In the genomic region with DNA sequence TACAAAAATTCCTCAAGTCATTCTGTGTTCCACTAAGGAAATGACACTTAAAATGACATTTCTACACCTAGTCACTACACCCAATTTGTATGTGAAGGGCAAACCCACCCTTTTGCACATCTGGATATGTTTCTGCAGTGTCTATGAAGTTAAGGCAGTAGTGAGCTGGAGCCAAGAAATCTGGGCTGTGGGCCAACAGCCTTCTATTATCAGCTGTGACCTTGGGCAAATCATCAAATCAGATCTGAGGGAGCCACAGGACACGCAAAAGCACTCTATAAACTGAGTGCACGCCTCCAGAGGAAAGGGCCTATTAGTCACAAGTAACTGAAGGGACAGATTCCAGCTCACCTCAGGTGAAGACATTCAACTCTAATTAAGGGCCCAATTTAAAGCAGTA, we compare ENCODE assay signal across 9 mouse cellular contexts. TPM values are rescaled to one million over a fixed set of nuclear protein-coding genes. Genes with fewer than 3 reads are reported as not detected.
DNase-seq lines count a peak whose midpoint lies in the region; ATAC-seq and TF ChIP-seq lines count a peak whose summit lies in the region.
"Had no signal": no experiment of that assay in that cellular context is flagged by ENCODE, and none has a peak within 500 bp of the region (broad histone marks: within the 10 kb centered on the region; RNA-seq: fewer than 3 reads in every experiment).

No protein-coding gene starts in this region.

- WGBS in embryonic facial prominence, embryonic 12.5 days = 16% methylated on average over 2 of the region's 2 CpGs
- 12% methylated on average over 2 of the region's 2 CpGs for WGBS in limb, embryonic 14.5 days
- WGBS in stomach, embryonic 15.5 days = 12% methylated on average over 2 of the region's 2 CpGs

- H3K27me3 ChIP-seq in embryonic facial prominence, embryonic 12.5 days = no peaks in the 10 kb centered on the region
- no peaks in the 10 kb centered on the region for H3K27me3 ChIP-seq in limb, embryonic 14.5 days (ENCODE audit: control insufficient read depth, insufficient read depth, low read length)
- H3K27me3 ChIP-seq in stomach, embryonic 15.5 days (replicated peaks) = no peaks in the 10 kb centered on the region

- H3K4me1 ChIP-seq in embryonic facial prominence, embryonic 12.5 days = peaks cover 33% of the 10 kb centered on the region
- peaks cover 26% of the 10 kb centered on the region for H3K4me1 ChIP-seq in limb, embryonic 14.5 days (ENCODE audit: control insufficient read depth, insufficient read depth, low read length)
- peaks cover 22% of the 10 kb centered on the region for H3K4me1 ChIP-seq in stomach, embryonic 15.5 days

- no peak overlapping the region for H3K27ac ChIP-seq in embryonic facial prominence, embryonic 12.5 days
- H3K27ac ChIP-seq in limb, embryonic 14.5 days (replicated peaks; ENCODE audit: low read depth, low read length) = no peak overlapping the region
- H3K27ac ChIP-seq in stomach, embryonic 15.5 days = no peak overlapping the region; the same call in 1 of the 2 replicates

- H3K4me2 ChIP-seq in embryonic facial prominence, embryonic 12.5 days (replicated peaks) = peak overlapping the region; percentile 71
- H3K4me2 ChIP-seq in limb, embryonic 14.5 days (replicated peaks; ENCODE audit: low read depth, low read length, severe bottlenecking) = peak overlapping the region; percentile 82
- H3K4me2 ChIP-seq in stomach, embryonic 15.5 days = peak overlapping the region; percentile 85; the same call in 1 of the 2 replicates

- no peaks in the 10 kb centered on the region for H3K9me3 ChIP-seq in embryonic facial prominence, embryonic 12.5 days
- no peaks in the 10 kb centered on the region for H3K9me3 ChIP-seq in limb, embryonic 14.5 days (ENCODE audit: control insufficient read depth, low read length)
- H3K9me3 ChIP-seq in stomach, embryonic 15.5 days = no peaks in the 10 kb centered on the region

- H3K4me3 ChIP-seq in embryonic facial prominence, embryonic 12.5 days = 0 out of 2 replicates have a peak overlapping the region, but pooled peaks have one; percentile 82
- H3K4me3 ChIP-seq in limb, embryonic 14.5 days (replicated peaks; ENCODE audit: low read length) = peak overlapping the region; percentile 81
- H3K4me3 ChIP-seq in stomach, embryonic 15.5 days (replicated peaks) = no peak overlapping the region
- H3K4me3 ChIP-seq: erythroblast, embryonic 14.5 days had no signal

- intact Hi-C loops in left cerebral cortex, postnatal 4 days (cut with DNase I) = no loop called here
- intact Hi-C loops in left cerebral cortex, postnatal 25 days (cut with DNase I) = no loop called here
- intact Hi-C loops in heart, postnatal 36 days (cut with DNase I) = loop anchor here (5.0 to 10.0 kb wide), 2 partner anchors 125 to 688 kb away; no protein-coding TSS in a partner anchor

- H3K9ac ChIP-seq in embryonic facial prominence, embryonic 12.5 days = no peak overlapping the region
- H3K9ac ChIP-seq in limb, embryonic 14.5 days (ENCODE audit: low read depth, low read length, severe bottlenecking) = no peak overlapping the region
- H3K9ac ChIP-seq in stomach, embryonic 15.5 days = no peak overlapping the region

- H3K36me3 ChIP-seq in embryonic facial prominence, embryonic 12.5 days = peaks cover 42% of the 10 kb centered on the region
- peaks cover 46% of the 10 kb centered on the region for H3K36me3 ChIP-seq in limb, embryonic 14.5 days (ENCODE audit: control insufficient read depth, insufficient read depth, low read length)
- H3K36me3 ChIP-seq in stomach, embryonic 15.5 days = peaks cover 24% of the 10 kb centered on the region

- no peak for ATAC-seq in embryonic facial prominence, embryonic 12.5 days (ENCODE audit: insufficient number of reproducible peaks, insufficient read depth, low FRiP score, low TSS enrichment)
- ATAC-seq in limb, embryonic 14.5 days (ENCODE audit: low FRiP score, low read depth) = no peak
- ATAC-seq in stomach, embryonic 15.5 days (ENCODE audit: insufficient read depth, low FRiP score, low read depth) = no peak

- no peak for TF ChIP-seq POLR2A in limb, embryonic 14.5 days (IDR thresholded peaks at IDR 0.05; ENCODE audit: borderline replicate concordance, extremely low read depth, insufficient read depth, insufficient read length)

- DNase-seq in left cerebral cortex, postnatal 4 days = peak; percentile 38
- DNase-seq in left cerebral cortex, postnatal 25 days (ENCODE audit: low spot score in 2 of 2) = no peak
- peak; percentile 63 to 73 for DNase-seq in heart, postnatal 36 days
- peak; percentile 91 for DNase-seq in limb, embryonic 14.5 days (ENCODE audit: low spot score)
- DNase-seq in embryo, embryonic 9.5 days (ENCODE audit: extremely low spot score) = no peak
- DNase-seq in c-Kit-positive CD71-positive TER-119-positive erythroid progenitor cells, embryonic 14.5 days (ENCODE audit: low spot score) = no peak

RNA-seq across cellular contexts. Expression of a gene that starts 3.2 kb away (rescaled TPM):
- 100 to 1,000 TPM in 1 of 2 experiments, 10 to 100 TPM in 1; 92.2 to 100 TPM for total RNA-seq in left cerebral cortex, postnatal 4 days (2021)
- total RNA-seq in left cerebral cortex, postnatal 25 days (2021) = 10 to 100 TPM; 44.9 to 59.9 TPM
- 112 and 119 TPM in 2 replicates for polyA plus RNA-seq in embryonic facial prominence, embryonic 12.5 days (2016; fragmentation: Nextera tagmentation; extraction: Ambion mirVana)
- total RNA-seq in heart, postnatal 36 days (2021) = 10 to 100 TPM; 22.1 to 26.0 TPM
- polyA plus RNA-seq in limb, embryonic 14.5 days (2012; rRNA removed) = 184 and 247 TPM in 2 replicates
- polyA plus RNA-seq in limb, embryonic 14.5 days (2014; fragmentation: Nextera tagmentation; extraction: Ambion mirVana) = 91.8 and 103 TPM in 2 replicates
- 79.2 and 80.2 TPM in 2 replicates for polyA plus RNA-seq in stomach, embryonic 15.5 days (2015; fragmentation: Nextera tagmentation; extraction: Ambion mirVana)

Comparison
In these comparisons a context has a peak if more than half of its experiments do, and no peak if none do; other contexts are left out.
1. DNase-seq: peak in left cerebral cortex, postnatal 4 days (single experiment), heart, postnatal 36 days (2 of 2) and limb, embryonic 14.5 days (single experiment); none in left cerebral cortex, postnatal 25 days (0 of 2), embryo, embryonic 9.5 days (single experiment) and c-Kit-positive CD71-positive TER-119-positive erythroid progenitor cells, embryonic 14.5 days (single experiment).
2. Peak in every context shown above with its lines, with median percentiles within 50 percentile points of each other: H3K4me2 ChIP-seq.